Mouse (Mus musculus): ENCODE data around the gene Kcnk1. TPM values are rescaled to one million over a fixed set of nuclear protein-coding genes. Genes with fewer than 3 reads are reported as not detected.

Kcnk1 gene
- total RNA-seq, 1 experiment: 28.0 TPM

DNA sequence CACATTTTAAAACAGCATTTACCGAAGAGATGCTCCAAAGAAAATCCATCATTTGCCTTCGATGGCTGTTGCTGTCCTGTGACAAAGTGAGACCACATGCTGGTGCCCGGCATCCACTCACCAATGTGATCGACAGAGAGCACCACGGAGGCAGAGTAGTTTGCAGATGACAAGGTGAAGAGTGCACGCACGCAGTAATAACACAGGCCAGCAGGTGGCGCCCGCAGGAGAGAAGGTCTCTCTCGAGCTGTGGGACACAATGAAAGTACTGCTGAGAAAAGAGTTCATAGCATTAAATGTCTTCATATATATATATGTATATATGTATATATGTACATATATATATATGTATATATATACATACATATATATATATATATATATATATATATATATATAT, 80.4 kb downstream of the Kcnk1 start:
- Histone ChIP-seq H3K9ac (ENCODE audit: insufficient read depth, low read depth, low read length, poor library complexity, severe bottlenecking) (no peak overlapping the region), H3K4me3 (ENCODE audit: insufficient read depth in 1 of 2, low read depth in 1 of 2, low read length in 2 of 2, poor library complexity in 1 of 2, severe bottlenecking in 1 of 2) (no peak overlapping the region), H3K9me3 (ENCODE audit: control insufficient read depth, insufficient read depth, low read depth, low read length) (no peaks in the 10 kb centered on the region), H3K36me3 (ENCODE audit: control insufficient read depth, insufficient read depth, low read length, poor library complexity, severe bottlenecking) (no peaks in the 10 kb centered on the region), H3K27ac (ENCODE audit: insufficient read depth, low read depth, low read length, poor library complexity, severe bottlenecking) (no peak overlapping the region), H3K4me1 (ENCODE audit: control insufficient read depth in 2 of 2, insufficient read depth in 2 of 2, low read length in 2 of 2, poor library complexity in 1 of 2) (no peaks in the 10 kb centered on the region)
- TF ChIP-seq ZC3H11A (IDR thresholded peaks at IDR 0.05; ENCODE audit: borderline replicate concordance, low read depth, low read length): no peak
- TF ChIP-seq MAFK (IDR thresholded peaks at IDR 0.05; ENCODE audit: insufficient read depth, low read depth, low read length): no peak
- TF ChIP-seq CHD2 (IDR thresholded peaks at IDR 0.05; ENCODE audit: low read depth, low read length): no peak
- no peak for TF ChIP-seq ZNF384 (IDR thresholded peaks at IDR 0.05; ENCODE audit: low read depth, low read length)
- no peak for TF ChIP-seq HCFC1 (IDR thresholded peaks at IDR 0.05; ENCODE audit: borderline replicate concordance, insufficient read depth, low read length)
- in situ Hi-C loops (cut with MboI; ENCODE audit: low sequenced_read_pairs in 2 of 2, unreplicated experiment in 2 of 2): no loop called here
- DNase-seq (ENCODE audit: low read depth, low spot score): peak; percentile 57

Other genes with a start within 250 kb of the Kcnk1 start
- gene Pcnx2, start 96.9 kb upstream of the Kcnk1 start, total RNA-seq (2012; rRNA removed): 2.0 and 2.9 TPM in 2 replicates
- 0.04 and 0.11 TPM in 2 replicates for gene Map3k21, start 84.7 kb upstream of the Kcnk1 start, total RNA-seq (2012; rRNA removed)